Mouse (Mus musculus): Measurements from ENCODE around the gene Fam13c.

Fam13c gene

DNA sequence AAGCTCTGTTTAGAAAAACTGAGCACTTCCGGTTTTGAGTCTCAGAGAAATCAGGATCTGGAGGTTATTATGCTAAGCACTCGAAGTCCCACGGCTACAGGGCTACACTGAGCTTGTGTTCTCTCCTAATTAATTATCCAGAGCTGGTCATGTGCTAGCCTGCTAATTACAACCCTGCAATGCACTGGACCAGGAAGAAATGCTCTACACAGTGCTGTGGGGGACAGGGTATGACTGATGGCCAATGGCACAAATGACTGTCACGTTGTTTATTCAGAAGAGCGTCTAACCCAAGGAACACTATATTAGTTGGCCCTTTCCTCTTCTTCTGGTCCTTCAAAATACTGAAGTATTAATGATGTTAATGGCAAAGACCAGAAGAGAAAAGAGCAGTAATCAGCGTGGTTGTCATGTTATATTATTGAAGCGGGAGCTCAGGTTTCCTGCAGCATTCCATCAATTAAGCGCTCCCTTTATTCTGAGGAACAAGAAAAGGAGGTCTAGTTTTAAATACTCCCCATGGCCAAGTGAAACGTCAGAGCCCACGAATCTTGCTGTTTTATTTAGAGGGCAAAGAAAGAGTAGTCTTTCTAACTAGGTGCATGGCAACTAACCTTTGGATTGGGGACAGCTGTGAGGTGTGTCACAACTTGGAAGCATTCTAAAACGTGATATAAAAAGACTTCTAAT lies 18.4 kb downstream of the Fam13c start:
- no peak for DNase-seq (ENCODE audit: low spot score)

DNA sequence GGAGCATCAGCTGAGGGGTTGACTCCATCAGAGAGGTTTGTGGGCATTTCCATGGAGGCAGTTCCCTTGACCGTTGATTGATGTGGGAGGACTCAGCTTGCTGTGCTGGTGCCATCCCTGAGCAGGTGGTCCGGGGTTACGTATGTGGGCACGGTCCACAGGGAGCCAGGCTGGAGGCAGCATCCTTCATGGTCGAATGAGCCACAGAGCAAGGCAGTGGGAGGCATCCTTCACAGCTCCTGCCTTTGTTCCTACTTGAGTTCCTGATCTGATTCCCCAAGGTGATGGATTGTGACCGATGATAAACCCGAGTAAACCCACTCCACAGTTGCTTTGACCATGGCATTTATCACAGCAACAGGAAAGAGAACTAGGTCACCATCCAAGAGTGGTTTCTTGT lies 25.4 kb downstream of the Fam13c start:
- DNase-seq (ENCODE audit: low spot score): no peak

DNA sequence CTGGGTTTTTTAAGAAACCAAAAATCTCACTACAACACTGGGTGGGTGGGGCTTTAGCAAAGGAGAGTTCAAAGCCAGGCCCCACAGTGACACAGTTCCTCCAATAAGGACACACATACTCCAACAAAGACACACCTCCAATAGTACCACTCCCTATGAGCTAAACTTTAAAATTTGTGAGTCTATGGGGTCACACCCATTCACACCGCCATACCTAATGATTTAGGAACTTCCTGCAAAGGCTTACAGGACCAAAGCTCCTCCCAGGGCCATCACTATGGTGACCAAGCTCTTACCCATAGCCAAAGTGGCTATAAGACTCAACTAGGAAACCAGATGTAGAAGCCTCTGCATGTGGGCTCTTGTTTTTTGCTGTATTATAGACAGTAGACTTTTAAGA lies 30.6 kb downstream of the Fam13c start:
- DNase-seq (ENCODE audit: low spot score): no peak

DNA sequence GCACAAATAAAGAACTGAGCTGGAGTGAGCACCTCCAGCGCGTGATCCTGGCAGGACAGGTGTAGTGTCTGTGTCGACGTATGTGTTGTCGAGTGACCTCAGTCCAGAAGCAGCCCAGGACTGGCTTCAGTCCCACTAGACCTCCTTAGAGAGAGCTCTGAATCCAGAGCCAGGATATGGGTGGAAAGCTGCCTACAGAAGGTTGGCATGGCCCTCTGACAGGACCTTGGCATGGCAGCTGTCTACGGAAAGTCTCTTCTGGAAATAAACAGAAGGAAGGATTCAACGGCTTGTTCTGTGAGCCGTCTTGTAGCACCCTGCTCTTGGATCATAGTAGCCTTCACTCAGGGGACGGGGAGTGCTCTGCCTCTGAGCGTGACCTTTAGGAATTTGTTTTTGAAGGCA lies 37.5 kb downstream of the Fam13c start:
- DNase-seq (ENCODE audit: low spot score): no peak

DNA sequence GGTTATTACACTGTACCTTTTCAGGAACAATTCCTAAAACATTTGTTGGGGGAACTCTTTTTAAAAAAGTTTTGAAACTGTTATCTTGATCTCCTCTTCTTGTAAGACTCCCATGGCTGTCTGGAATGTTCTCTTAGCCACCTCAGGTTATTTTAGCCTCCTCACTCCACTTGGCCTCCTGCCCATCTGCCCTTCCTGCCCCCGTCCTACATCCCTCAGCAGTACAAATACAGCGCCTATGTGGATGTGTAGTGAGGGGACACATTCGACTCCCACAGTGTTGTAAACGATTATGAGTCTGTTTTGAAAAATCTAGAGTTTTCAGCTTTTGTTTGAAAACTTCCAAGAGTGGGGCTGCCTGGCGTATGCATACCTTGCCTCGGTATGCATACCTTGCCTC lies 43.5 kb downstream of the Fam13c start:
- no peak for DNase-seq (ENCODE audit: low spot score)

DNA sequence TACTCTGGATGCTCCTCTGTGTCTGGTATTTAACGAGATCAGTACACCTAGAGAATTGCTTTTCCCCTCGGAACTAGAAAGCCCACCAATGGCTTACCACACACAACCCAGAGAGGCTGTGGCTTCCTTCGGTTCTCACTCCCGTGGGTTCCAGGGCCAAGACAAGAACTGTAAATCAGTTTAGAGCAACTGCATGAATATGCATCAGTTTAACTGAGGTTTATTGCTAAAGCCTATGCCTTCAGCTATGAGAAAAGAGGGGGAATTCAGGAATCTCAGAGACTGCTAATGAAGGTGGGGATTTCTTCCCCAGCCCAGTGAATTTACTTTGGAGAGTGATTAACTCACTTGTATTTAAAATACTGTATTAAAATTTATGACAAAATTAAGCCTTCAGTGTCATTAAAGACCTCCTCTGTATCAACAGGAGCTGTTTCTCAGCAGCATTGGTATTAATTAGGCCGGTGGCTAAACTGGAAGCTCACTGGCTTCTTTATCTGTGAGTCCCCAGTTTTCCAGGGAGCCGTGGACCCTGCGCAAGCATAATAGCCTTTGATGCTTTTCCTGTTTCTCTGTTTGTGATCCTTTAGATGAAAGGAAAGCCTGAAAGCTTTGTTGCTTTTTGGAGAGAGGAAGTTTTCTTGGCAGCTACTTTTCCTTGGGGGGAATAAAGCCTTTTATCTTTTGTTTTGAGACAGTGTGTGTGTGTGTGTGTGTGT lies 44.4 kb downstream of the Fam13c start:
- DNase-seq (ENCODE audit: low spot score): no peak

DNA sequence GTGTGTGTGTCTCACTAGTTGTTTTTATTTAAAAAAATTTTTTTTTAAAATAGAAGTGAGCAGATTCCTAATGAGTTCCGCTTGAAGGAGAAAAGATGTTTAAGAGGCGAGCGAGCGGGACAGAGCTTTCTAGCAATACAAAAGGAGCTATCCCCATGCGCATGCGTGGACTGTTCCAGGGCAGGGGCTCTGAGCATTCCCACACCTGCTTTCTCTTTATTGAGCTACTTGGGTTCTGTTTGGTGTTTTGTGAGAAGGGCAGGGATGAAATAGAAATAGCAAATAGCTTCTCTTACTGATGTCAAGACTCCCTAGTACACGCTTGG lies 45.0 kb downstream of the Fam13c start:
- no peak for DNase-seq (ENCODE audit: low spot score)

DNA sequence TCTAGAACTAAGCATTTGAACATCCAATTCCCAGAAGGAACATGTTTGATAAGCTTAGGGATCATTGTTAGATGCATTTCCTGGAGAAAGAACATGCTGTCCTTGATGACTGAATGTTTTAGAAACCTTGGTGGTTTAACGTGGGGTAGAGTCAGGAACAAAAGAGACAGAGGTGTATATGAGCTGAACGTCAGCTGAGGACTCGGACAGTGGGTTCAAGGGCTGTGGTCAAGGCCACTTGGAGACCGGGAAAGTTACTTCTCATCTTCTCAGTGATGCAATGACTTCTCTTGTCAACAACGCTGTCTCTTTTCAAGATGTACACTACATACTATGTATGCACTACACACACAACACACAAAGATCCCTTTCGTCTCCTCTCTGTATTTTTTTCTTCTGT lies 46.4 kb downstream of the Fam13c start:
- no peak for DNase-seq (ENCODE audit: low spot score)

DNA sequence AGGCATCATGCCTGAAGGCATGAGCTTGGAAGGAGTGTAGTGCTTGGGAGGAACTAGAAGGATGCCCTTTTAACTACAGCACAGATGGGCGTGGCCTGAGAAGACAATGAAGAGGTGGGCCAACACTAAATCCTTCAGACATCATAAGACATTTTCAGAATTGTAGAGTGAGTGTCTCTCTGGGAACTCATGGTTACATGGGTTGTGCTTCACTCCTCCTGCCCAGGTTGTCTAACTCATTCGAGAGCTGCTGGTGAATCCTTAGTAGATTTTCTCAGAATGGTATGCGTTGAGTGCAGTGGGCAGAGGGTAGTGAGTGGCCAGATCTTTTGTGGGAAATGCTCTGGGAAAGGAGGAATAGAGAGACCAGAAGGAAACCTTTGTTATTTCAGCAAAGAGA lies 53.6 kb downstream of the Fam13c start:
- DNase-seq (ENCODE audit: low spot score): no peak

DNA sequence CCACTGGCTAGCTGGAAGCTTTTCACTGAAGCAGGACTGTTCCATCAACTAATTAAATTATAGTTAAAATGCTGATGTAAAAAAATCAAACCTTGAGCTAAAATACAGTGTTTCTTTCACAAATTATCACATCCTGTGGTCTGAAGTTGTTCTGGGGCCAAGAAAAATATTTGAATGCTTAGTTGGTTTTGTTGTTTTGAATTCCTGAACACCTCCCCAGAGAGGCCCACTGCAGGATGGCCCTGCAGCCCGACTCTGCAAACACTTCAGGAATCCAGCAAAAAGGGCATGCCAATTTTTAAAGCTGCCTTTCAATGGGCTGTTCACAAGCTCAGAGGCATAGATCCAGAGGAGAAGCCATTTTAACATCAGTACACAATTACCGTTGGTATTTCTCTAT lies 54.2 kb downstream of the Fam13c start:
- no peak for DNase-seq (ENCODE audit: low spot score)

DNA sequence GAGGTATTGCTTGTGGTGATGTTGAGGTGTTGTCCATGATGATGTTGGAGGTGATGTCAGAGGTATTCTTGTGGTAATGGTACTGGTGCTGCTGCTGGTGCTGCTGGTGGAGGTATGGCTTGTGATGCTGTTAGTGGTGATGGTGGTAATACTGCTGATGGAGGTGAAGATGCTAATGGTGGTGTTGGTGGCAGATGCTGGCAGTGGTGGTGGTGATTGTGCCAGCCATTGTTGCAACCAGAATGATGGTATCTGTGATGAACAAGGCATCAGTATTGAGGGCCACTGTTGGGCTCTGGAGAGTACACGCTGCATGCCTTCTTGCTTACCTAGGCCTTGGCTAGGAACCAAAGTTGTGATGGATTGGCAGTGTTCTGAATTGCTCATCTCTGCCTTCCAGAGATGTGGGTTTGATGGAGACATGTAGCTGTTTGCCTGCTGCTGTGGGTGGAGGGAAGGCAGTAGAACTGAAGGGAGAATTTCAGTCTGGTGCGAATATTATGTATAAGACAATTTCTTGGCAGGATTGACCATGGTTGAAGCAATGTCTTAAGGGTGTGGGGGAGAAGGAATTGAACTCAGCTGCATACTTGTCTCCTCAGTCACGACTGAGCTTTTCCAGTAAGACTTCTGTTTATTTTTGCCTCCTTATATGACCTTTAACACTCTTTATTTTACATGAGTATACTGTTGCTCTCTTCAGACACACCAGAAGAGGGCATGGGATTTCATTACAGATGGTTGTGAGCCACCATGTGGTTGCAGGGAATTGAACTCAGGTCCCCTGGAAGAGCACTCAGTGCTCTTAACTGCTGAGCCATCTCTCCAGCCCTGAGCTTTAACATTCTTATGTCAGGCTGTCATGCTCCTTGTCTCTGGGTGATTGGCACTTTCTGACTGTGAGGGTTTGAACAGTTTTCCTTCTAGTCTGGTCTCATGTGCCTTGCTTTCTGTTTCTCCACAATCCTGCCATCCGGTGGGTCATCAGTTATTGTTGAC lies 55.1 kb downstream of the Fam13c start:
- no peak for DNase-seq (ENCODE audit: low spot score)

DNA sequence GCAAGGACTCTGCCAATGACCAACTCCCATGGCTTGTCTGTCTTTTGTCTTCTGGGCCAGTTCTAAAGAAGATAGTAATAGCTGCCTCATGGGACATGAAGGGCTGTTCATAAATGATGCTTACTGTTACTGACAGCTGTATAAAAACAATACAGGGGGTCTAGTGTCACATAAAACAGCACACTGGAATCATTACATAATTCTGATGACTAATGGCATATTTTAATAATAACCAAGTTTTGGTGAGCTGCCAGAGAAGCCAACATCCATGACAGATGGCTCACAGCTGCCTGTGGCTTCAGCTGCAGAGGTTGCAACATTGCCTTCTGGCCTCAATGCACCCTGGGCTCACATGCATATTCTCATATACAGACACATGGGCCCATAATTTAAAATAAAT lies 56.7 kb downstream of the Fam13c start:
- DNase-seq (ENCODE audit: low spot score): peak; percentile 40

DNA sequence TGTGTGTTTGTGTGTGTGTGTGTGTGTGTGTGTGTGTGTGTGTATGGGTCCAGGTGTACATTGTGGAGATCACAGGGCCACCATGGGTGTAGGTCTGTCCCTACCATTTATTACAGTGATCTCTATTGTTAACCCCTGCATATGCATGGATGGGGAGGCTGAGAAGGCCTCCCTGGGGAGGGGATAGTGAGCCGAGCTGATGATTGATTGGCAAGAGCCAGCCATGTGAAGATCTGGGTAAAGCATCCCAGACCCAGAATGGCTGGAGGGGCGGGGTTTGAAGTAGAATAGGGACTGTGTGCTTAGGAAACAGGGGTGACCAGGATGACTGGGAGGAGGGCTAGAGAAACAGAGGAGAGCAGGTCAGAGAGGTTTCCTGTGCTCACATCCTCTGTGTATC lies 58.0 kb downstream of the Fam13c start:
- no peak for DNase-seq (ENCODE audit: low spot score)

DNA sequence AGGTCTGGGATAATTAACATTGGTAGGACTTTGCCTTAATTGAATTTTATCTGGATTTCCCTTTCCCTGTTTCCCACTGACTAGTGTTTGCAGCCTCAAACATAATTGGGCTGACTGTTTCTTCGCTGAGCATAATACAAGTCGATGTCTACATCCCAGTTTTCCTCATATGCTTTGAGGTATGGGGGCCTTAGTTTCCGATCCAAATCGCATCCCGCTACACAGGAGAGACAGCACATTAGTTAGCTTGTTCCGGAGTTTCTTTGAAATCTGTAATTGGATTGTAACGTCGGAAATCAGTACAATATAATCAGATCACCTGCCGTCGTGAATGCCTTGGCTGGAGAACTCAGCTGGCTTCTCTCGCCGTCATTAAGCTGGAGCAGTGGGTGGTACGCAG lies 59.0 kb downstream of the Fam13c start:
- no peak for DNase-seq (ENCODE audit: low spot score)

DNA sequence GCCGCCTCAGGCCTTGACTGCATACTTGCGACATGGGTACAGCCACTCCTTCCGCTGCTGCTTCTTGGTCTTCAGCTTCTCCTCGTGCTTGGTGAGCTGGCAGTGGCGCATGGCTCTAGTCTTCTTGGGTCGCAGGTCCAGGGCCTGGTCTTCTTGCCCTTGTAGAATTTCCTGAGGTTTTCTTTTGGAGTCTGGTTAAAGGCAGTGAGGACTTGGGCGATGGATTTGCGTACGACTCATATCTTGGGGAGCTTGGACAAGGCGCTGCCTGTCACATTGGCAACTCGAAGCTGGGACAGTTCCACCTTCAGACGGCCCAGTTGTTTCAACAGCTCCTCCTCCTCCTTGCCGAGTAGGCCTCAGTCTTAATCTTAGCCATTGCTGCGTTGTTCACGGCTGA lies 64.6 kb downstream of the Fam13c start:
- DNase-seq (ENCODE audit: low spot score): no peak

DNA sequence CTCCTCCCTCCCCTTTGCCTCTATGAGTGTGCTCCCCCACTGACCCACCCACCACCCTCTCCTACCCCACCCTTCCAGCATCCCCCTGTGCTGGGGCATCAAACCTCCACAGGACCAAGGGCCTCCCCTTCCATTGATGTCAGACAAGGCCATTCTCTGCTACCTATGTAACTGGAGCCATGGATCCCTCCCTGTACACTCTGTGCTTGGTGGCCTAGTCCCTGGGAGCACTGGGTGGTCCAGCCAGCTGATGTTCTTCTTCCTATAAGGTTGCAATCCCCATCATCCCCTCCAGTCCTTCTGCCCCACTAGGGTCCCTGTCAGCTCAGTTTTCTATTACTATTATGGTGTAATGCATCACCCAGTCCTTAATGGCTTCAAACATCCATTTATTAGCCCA lies 65.1 kb downstream of the Fam13c start:
- DNase-seq (ENCODE audit: low spot score): no peak

DNA sequence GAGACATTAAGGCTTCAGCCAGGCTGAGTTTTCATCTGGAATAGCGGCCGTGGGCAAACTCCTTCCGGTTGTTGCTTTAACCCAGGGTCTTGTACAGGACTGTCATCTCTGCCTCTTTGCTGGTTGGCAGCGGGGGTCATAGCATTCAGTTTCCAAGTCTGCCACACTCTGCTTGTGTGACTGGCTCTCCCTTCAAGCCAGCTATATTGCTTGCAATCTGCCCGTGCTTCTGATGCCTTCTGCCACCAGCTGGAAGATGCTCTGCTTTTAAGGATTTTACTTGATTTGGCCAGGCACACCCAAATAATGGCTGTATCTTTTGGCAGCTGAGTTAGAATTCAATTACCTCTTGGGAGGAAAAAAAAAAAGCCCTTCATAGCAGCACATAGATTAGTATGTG lies 65.6 kb downstream of the Fam13c start:
- DNase-seq (ENCODE audit: low spot score): no peak

DNA sequence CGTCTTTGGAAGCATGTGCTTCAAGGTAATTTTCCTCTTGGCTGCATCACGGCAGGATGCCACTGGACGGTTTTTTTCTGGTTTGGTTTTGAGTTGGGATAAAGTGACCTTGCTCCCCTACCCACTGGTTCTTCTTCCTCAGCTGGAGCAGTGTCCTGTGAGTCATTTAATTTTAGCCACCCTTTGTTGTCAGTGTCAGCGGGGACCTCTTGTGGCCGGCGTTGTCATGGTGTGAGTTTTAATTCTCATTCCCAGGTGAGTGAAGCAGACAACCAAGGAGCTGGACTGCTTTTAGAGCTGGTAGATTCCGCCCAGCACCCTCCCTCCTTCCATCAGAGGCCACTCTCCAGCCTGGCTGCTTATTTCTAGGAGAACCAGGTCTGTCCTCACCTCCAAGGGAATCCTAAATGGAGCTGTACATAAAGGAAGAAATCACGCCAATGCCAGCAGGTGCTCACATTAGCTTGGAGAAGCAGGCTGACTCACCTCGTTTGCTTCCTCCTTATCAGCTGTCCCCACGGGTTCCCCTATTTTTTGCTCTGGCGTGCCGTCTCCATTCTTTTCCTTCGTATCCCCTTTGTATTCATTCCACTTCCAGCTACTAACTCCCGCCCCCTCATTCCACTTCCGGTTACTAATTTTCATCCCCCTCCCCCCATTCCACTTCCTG lies 66.4 kb downstream of the Fam13c start:
- DNase-seq (ENCODE audit: low spot score): no peak

DNA sequence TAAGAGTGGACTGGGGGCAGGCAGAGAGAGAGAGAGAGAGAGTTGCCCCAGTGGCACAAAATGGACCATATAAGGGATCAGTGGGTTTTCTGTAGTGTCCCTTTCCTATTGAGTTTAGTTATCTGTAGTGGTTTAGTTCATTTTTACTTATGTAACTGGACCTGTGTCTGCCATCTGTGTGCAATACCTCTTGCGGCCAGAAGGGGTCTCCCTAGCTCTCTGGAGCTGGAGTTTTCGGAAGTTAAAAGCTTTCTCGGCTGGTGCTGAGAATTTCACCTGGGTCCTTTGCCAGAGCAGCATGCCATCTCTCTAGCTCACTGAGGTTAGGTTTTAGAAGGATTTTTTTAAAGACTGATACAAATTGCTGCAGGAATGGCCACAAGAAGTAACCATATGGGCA lies 67.6 kb downstream of the Fam13c start:
- no peak for DNase-seq (ENCODE audit: low spot score)

DNA sequence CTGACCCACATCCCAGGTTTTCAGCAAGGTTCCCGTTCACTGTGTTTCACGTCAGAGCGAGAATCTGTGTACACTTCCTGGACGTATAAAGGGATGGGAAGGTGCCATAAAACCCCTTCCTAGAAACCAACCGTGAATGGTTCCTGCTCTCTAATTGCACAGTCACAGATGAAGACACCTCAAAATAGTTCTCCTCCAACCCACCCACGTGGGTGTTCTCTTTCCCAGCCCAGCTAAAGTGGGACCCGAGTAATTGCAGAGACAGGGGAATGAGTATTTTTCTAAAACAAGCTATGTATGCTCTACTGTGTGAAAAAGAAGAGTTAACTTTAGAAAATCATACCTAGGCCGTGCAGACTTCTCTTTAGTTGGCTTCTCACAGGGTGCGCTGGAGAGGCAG lies 74.6 kb downstream of the Fam13c start:
- DNase-seq (ENCODE audit: low spot score): no peak

DNA sequence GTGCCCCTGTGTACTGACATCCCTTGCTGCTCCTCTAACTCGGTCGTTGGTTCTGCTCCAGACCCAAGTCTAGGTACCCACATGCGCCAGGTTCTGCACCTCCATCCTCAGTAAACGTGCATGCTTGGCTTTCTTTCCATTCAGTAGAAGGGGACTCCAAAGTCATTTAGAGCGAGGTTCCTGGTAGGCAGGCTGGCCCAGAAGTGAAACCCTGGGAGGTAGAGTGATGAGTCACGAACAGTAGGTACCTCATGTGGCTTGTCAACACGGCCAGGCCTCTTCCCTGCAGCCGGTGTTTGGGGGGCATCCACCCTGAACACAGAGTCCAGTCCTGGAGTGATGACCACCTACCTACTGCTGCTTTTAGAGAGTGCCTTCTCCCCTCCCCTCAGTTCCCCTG lies 76.4 kb downstream of the Fam13c start:
- DNase-seq (ENCODE audit: low spot score): no peak

DNA sequence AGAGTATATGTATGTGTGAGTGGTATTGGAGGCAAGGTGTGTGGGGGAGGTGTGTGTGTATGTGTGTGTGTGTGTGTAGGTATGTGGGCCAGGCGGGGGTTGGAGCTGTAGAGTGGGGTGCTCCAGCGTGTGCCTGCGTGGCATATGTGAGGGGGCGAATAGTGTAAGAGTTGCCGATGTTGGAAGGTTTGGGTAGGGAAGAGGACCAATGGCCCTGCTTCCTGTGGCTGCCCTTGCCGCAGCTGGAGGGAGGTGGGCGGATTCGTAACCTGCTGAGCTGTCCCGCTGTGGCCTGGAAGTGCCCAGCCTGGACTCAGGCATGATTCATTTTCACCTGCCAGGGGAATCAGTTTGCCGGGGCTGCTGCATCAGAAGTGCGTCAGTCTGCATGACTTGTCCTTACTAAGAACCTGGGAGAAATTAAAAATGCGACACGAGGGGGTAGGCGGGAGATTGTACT lies 79.4 kb downstream of the Fam13c start:
- peak; percentile 35 for DNase-seq (ENCODE audit: low spot score)
